Mouse (Mus musculus): ENCODE measurements around the gene Gm49510.

GRCm38 (mm10) chr15:78896149-78896548 is 3.3 kb upstream of the Gm49510 start:
- TF ChIP-seq CTCF (IDR thresholded peaks at IDR 0.05; ENCODE audit: extremely low read depth, insufficient read length, insufficient replicate concordance, low read depth, low read length) = no peak
- no peak for TF ChIP-seq POLR2A (IDR thresholded peaks at IDR 0.05; ENCODE audit: low read depth, low read length)

All from small intestine, adult 2 months (tissue).